Mouse (Mus musculus) heart, postnatal 25 days (tissue): ENCODE measurements around the gene Mpzl1. TPM values are rescaled to one million over a fixed set of nuclear protein-coding genes. Genes with fewer than 3 reads are reported as not detected.
"Not testable (repeated sequence)": the region's sequence is repeated elsewhere in the genome, so short reads cannot be mapped to it uniquely, and the experiment has no call there.

Experiments
- DNase-seq: peaks from one replicate; pipeline ENCODE4 v3.0.0; 2022; ENCODE audit warnings: low spot score
- intact Hi-C: fragments of 180-260 bp; cut with DNase I; formaldehyde crosslinking; loops from one replicate; pipeline ENCODE4 v1.15.1; 2025
- total RNA-seq, 2 experiments: library from RNA; stranded (reverse); gene quantifications; 2 replicates each; pipeline ENCODE4 v1.2.3; 2021

The Mpzl1 gene
- 10 to 100 TPM; 20.8 to 20.9 TPM for total RNA-seq

DNA sequence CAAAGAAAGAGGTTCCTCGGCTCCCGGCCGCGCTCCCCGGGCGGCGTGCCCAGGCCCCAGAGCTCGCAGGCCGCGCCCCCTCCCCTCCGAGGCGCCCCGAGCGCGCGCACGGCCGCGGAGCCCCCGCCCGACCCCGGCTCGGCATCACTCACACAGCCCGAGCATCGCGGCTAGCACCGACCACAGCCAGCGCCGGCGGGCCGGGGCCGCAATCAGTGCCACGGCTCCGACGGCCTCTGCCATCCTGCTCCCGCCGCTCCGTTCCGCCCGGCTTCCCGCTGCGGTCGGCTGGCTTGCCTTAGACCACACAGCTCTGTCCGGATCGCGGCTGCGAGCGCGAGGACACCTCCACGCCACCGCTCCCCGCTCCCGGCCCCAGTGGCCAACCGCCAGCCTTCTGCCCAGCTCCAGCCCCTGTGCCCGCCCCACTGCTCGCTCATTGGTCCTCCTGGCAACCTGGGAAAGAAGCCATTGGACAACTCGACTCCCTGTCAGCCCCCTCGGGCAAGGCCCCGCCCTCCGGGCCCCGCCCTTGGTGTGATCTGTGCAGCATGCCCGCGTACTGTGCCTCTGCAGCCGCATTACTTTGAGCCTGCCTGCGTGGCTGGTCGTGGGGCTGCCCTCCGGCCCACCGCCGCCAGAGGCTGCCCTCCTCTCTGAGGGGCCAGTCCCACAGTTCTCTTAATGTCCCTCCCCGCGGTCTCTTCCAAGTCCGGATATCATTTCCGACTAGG is at the start of gene Mpzl1:
Gene Mpzl1 (minus strand): TSS at position 388 of the 734 bp plus-strand sequence.
- peak; percentile 98 for DNase-seq
- intact Hi-C loops: loop anchor here (2.0 kb wide), 1 partner anchor 52 kb away; no protein-coding TSS in a partner anchor

DNA sequence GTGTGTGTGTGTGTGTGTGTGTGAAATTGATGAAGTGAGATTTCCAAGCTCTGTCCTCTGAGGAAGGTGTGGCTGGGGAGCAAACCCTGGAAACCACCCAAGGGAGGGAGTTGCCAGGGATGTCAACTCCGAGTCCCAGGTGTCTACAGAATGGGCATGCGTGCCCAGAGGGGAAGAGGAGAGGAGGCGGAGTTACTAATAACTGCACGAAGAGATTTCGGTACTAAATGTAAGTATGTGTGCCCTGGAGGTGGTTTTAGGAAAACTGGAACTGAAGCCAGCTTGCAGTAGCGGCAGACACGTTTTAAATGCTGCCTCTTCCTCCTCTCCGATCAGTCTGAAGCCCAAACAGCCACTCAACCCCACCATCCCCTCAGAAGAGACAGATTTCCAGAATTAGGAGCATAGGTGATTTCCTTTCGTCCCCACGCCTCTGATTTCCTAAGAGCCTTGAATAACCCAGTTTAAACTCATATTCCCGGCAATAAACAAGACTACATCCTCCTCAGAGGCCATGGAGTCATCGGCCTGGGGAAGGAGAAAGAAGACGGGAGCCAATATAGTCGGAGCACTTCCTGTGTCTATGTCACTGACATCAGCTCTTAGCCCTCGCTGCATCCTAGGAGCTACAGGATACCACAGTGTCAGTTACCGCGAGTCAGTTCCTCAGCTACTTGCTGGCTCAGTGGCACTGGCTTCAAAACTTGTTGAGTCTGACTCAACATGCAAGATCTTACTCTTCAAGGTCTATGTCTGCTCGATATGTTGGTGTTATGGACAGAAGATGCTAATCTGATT is 47.9 kb upstream of the Mpzl1 start:
- intact Hi-C loops: no loop called here
- no peak for DNase-seq

DNA sequence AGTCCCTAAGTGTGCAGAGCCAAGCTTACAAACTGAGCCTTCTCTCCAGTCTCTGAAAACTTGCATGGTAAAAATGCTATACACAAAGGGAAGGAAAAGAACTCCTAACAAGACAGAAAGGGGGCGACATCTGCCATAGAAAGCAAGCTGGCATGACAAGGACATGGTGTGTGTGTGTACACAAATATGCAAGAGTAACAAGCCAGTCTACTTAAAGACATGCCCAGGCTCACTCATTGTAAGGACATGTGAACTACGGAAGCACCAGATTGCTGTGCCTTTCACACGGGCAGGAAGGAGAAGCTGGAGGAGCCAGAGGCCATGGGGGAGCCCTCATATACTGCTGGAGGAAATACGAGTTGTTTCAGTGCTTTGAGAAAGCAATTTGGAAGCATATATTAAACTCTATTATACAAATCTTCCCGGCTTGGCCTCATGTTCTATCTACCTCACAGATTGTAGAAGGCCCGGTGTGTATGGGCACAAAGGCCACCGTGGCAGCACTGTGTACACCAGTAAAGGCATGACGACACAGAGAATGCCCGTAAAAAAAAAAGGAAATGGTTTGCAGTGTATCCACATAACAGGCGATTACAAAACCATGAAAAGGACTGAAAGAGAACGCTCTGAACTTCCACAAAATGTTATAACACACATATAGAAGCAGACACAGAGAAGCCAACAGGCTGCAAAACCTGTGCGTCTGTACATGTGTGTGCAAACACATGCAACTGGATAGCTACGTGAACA is 46.9 kb upstream of the Mpzl1 start:
- DNase-seq: no peak
- intact Hi-C loops: no loop called here

DNA sequence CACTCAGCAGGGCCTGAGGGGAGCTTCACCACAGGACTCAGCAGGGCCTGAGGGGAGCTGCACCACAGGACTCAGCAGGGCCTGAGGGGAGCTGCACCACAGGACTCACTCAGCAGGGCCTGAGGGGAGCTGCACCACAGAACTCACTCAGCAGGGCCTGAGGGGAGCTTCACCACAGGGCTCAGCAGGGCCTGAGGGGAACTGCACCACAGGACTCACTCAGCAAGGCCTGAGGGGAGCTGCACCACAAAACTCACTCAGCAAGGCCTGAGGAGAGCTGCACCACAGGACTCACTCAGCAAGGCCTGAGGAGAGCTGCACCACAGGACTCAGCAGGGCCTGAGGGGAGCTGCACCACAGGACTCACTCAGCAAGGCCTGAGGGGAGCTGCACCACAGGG is 45.7 kb upstream of the Mpzl1 start:
- DNase-seq, intact Hi-C loops: not testable (repeated sequence)

DNA sequence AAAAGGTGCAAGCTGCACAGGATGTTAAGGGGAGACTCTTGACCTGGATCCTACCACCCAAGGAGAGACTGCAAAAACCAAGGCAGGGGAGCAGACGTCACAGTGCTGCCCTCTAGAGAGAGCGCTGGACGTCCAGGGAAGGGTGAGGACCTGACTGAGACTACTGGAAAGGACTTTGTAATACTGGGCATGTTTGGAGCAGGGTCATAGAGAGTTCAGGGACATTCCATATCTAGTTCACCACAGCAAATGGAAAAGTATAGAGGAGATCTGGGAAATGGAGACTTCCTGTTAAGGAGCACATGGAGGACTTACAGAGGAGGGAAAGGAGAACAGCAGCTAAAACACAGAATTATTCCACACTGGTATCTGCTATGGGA is 45.3 kb upstream of the Mpzl1 start:
- DNase-seq: no peak
- intact Hi-C loops: loop anchor here (2.0 kb wide), 1 partner anchor 17 kb away; no protein-coding TSS in a partner anchor

DNA sequence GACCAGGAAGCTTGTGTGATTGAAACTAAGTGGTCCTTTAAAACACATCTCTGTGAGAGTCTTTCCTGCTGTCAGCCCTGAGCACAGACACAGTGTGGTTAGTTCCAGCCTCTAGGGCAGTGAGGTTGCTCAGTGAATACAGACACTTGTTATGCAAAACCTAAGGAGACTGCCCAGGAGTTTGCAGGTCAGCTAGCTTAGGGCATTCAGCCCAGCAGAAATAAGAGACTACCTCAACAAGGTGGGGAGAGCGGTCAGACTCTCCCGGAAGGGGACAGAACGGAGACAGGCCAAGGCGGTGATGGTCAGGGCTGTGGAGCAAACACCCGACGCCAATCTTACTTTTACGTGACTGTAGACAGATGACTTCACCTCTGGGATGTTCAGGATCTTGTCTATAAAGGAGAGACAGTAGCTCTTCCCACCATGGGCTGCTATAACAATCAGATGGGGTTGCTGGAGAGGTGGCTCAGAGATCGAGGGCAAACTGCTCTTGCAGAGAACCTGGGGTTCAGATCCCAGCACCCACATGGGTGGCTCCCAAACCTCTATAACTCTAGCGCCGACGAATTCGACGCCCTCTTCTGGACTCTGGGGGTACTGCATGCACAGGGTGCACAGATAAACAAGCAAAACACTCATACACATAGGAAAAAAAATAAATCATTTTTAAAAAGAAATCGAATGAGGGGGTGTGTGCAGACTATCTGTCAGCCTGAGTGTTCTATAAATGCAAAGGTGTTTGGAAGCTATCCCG is 44.7 kb upstream of the Mpzl1 start:
- intact Hi-C loops: loop anchor here (2.0 kb wide), 1 partner anchor 16 kb away; no protein-coding TSS in a partner anchor
- DNase-seq: no peak

DNA sequence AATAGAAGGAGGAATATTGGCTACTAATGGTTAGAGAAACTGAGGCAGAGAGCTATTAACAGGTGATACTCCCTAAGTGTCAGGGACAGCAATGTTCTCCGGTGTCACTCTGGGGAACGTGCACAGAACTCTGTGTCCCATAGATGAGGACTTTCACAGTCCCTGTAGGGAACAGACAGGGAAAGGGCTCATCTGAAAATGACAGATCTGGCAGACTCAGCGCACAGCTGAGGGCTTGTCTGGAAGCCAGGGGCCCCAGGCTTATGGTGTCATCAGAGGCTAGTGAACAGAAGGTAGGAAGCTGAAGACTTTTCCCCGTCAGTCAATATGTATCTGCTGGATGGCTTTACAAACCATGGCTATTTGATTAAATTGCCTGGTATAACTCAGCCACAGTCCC is 43.2 kb upstream of the Mpzl1 start:
- intact Hi-C loops: no loop called here
- no peak for DNase-seq

DNA sequence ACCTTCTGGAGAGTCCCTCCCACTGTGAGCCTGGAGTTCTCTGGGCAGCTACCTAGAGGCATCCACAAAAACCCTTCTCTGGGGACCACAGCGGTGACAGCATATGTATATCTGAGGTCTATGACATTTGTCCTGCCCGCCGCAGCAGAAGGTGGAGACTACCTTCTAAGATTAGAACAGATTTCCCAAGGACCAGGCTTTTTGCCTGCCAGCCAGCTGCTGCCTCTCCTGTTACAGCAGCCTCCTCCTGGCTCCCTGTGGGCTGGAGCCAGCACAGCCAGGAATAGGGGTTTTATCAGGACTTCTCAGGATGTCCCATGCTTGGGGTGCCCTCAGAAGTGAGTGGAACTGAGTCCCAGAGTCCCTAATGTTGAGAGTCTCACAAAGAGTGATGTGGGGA is 42.7 kb upstream of the Mpzl1 start:
- intact Hi-C loops: no loop called here
- DNase-seq: no peak

DNA sequence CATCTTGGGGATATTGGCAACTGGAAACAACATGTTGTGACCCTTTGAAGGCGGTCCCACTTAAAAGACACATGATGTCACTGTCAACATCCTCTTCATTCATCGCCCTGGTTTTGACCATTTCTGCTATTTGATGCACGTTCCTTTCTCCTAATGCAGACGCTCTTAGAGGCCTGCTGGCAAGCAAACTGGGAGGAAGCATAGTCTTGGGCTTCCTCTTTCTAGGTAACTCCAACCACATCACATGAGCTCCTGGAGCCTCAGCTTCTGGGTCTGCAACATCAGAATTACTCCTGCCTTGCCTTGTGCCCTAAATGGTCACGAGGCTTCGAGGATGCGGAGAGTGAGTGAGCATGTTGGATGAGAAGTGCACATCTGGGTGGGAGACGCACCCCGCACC is 40.8 kb upstream of the Mpzl1 start:
- DNase-seq: no peak
- intact Hi-C loops: no loop called here

DNA sequence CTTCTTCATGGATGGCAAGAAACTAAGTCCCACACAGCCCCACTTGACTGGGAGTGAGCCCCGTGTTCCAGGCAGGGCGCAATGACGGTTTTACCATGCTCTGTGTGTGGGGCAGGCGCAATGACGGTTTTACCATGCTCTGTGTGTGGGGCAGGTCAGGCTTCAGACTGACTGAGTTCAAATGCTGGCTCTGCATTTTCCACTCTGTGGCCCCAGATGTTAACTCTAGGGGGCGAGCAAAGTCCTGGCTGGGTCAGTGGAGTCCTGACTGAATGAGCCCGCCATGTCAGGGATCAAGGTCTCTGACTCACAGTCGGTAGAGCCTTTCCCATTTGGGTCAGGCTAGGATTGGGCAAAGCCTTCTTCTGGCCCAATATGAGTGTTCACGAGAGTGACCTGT is 38.0 kb upstream of the Mpzl1 start:
- no peak for DNase-seq
- intact Hi-C loops: no loop called here

DNA sequence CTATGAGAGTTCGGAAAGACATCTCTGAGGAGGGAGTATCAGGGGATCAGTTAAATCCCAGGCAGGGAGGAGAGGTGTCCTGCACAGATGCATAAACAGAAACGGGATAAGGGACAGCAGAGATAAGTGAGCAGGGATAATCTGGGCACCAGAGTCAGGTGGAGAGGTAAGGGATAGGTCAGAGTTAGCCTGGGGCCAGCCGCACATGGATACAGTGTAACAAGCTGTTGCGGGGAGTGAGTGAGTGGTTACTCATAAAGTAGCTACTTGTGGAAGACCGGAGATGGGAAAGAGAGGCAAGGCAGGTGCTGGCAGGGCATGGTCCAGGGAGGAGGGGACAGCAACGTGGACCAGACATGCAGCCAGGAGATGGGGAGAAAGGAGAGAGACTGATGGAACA is 35.7 kb upstream of the Mpzl1 start:
- intact Hi-C loops: no loop called here
- no peak for DNase-seq

DNA sequence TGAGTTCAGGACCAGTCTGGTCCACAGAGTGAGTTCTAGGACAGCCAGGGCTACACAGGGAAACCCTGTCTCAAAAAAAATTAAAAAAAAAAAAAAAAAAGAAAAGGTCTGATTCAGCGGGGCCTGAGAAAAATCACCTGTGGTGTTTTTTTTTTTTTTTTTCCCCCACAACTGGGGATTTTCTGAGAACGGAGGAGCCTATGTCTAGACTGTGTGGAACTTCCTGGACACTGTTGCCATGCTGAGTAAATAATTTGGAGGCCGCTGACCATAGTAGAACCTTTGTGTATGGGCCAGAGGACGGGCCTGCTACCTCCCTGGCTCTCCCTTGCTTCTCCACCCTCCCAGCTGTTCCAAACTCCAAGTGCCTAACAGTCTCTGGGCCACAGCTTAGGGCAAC is 34.6 kb upstream of the Mpzl1 start:
- intact Hi-C loops: loop anchor here (10.0 kb wide), 2 partner anchors 336 to 486 kb away; partner anchors contain the start of gene Pou2f1
- DNase-seq: no peak

DNA sequence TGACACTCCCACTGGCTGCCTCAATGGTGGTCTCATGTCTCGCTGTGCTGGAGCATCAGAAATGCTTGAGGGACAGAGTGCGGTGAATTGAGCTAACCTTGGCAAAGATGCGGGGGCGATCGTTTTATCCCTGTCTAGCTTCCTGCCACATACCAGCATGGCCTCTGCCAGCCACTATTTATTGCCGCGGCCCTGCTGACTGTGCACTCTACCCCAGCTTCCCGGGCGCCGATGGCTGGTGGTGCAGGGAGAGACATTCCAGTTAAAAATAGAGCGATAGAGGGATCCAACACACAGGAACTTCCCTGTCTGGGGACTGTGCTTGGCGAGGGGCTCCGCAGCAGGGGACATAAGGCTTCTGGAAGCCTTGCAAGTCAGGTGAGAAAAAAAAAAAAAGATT is 33.0 kb upstream of the Mpzl1 start:
- intact Hi-C loops: loop anchor here (10.0 kb wide), 2 partner anchors 337 to 487 kb away; partner anchors contain the start of gene Pou2f1
- DNase-seq: peak; percentile 43

DNA sequence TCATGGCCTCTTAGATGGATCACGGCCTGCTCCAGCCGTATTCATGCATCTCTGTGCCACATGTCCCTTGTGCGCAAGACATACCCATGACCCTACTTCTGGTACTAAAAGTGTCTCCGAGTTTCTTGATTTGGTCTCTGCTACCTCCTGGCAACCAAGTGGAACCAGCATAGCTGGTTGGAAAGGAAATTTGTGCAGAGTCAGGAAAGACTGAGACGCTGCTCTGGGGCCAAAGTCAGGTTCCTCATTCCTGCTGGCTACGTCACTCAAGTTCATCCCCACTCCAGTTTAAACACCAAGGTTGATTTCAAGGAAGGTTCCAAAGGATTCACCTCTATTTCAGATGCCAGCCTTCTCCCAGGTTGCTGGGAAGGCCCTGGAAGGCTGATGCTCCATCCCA is 32.6 kb upstream of the Mpzl1 start:
- intact Hi-C loops: loop anchor here (10.0 kb wide), 2 partner anchors 338 to 488 kb away; partner anchors contain the start of gene Pou2f1
- DNase-seq: no peak

DNA sequence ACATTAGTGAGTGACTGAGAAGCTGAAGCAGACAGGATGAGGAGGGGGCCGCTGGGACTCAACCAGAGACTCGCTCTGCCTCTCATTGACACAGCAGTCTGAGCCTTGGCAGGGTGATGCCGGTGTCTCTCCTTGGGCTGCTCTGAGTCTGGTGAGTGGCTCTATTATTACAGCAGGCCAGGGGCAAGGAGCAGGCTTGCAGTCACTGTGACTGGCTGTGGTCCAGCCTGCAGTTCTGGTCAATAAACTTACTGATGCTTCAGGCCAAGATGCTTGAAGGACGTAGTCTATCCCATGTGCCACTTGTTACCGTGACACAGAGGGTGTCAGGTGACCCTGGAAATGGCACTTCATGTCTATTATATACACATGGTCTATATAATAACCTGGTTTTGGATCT is 31.4 kb upstream of the Mpzl1 start:
- intact Hi-C loops: loop anchor here (10.0 kb wide), 2 partner anchors 339 to 489 kb away; partner anchors contain the start of gene Pou2f1
- DNase-seq: no peak

DNA sequence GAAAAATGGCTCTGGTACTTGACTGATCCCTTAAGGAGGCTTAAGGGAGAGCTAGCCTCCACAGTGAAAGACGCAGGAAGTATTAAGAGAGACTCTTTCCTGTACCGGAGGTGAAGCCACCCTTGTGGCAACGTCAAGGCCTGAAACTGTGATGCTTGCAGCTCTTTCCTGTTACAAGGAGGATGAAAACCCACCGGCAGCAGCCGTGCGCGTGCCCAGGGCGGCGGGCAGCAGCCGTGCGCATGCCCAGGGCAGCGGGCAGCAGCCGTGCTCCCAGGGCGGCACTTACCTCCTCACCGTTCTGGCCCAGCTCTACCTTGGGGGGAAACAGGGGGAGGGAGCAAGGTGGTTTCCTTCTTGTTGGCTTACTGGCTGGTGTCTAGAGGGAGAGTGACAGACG is 28.9 kb upstream of the Mpzl1 start:
- DNase-seq: no peak
- intact Hi-C loops: loop anchor here (2.0 to 10.0 kb wide), 3 partner anchors 16 to 492 kb away; partner anchors contain the start of gene Pou2f1

DNA sequence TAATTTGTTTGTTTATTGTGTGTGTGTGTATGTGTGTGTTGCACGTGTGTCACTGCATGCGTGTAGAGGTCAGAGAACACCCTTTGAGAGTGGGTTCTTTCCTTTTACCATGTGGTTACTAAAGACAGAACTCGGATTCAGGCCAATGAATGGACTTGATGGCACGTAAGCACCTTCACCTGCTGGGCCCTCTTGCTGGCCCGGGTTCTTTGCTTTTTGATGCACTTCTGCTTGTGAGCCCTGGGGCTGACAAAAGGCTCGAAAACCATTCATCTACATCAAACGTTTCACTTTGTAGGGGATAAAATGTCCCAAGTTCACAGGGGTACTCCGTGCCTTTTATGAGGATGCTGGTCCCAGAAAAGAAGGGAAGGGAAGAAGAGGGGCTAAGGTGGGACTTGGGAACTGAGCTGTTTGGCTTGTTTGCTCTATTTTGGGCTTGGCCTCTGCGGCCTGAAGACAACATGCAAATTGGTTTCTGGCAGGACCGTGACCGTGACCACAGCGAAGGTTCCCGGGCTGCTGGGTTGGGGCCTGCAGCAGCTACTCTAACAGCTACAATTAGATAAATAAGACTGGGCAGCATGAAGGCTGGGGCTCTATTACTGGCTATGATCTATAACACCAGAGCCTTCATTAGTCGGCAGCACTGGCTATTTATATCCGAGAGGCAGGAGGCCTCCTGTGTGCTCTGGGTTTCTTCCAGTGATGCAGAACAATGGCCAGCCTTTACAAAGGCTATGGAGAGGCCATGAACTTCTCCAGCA is 28.3 kb upstream of the Mpzl1 start:
- intact Hi-C loops: loop anchor here (2.0 to 10.0 kb wide), 3 partner anchors 16 to 492 kb away; partner anchors contain the start of gene Pou2f1
- DNase-seq: no peak

DNA sequence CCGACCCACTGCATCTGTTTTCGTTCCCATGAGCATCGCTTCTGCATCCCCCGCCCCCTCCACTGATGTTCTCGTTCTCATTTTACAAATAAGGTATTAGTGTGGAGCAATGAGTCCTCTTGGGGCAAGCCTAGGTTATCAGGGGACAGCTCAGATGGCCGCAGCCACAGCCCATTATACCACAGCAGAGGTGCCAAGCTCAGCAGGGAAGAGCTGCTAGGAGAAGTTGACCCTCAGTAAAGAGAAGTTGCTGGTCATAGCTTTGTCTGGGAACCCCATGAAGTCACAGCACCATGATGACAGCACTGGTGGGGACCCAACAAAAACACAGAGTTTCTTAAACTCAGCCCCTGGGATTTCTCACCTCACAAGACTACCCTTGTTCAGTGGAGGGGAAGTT is 27.4 kb upstream of the Mpzl1 start:
- intact Hi-C loops: loop anchor here (1.0 to 10.0 kb wide), 5 partner anchors 17 to 493 kb away; partner anchors contain the start of genes Pou2f1 and Rcsd1
- no peak for DNase-seq
